Mouse (Mus musculus) kidney, adult 2 months (tissue): ENCODE results near the gene Habp4.

ENCODE experiments used
- CTCF ChIP-seq: fragments of 200-500 bp; conservative IDR thresholded peaks from 2 replicates; pipeline ENCODE4 v1.5.1; 2011; ENCODE audit warnings: low read depth, mild to moderate bottlenecking, control low read depth, low read length, moderate library complexity, mixed read lengths; ENCODE audit not compliant: insufficient read depth, insufficient read length
- POLR2A ChIP-seq: fragments of 200-500 bp; IDR thresholded peaks from one replicate; pipeline ENCODE4 v1.6.1; 2011; ENCODE audit warnings: low read depth, low read length, control low read depth

- no peak for TF ChIP-seq CTCF
- TF ChIP-seq POLR2A, result peak; percentile 18
These were observed 32.6 kb upstream of the Habp4 start, which contains the start of gene Slc35d2 for GRCm38 (mm10) chr13:64128858-64129615.
